Mouse (Mus musculus) olfactory bulb, adult 2 months (tissue): ENCODE data around the gene Plcb4.

ENCODE experiments used
- CTCF ChIP-seq: fragments of 200-500 bp; IDR thresholded peaks from 2 replicates; pipeline ENCODE4 v1.5.1; 2012; ENCODE audit warnings: low read depth, mild to moderate bottlenecking, low read length, moderate library complexity; ENCODE audit not compliant: insufficient read depth
- POLR2A ChIP-seq: fragments of 200-500 bp; IDR thresholded peaks from 2 replicates; pipeline ENCODE4 v1.6.1; 2012; ENCODE audit warnings: mild to moderate bottlenecking, low read depth, low read length, moderate library complexity; ENCODE audit not compliant: insufficient read depth

DNA sequence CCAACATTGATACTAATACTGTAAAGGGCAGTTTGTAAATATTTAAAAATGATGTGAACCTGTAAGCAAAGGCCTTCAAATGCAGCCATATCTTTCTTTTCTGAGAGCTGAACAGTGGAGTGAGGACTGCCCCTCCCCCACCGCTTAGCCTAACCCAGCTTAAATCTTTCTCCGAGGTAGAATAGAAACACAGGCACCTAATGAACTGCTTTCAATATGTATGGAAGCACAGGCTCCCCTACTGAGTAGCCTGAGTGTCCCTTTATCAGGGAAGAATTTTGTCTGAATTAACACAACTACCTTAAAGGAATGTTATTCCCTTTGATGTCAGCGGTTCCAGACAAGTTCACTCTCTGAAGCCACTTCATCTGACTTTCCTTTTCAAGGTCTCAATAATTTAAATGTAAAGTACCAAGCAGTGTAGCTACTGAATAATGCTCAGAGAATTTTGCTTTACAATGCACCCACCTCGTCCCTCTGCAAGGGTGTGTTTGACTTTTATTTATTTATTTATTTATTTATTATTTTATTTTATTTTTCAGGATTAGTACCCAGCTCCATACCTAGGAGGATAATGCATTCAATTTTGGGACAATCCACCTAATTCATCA lies 44.1 kb upstream of the Plcb4 start:
- TF ChIP-seq POLR2A: no peak
- no peak for TF ChIP-seq CTCF
